Mouse (Mus musculus) stomach, embryonic 14.5 days (tissue): ENCODE results near the gene Mblac2. TPM values are rescaled to one million over a fixed set of nuclear protein-coding genes. Genes with fewer than 3 reads are reported as not detected.

Source experiments
- ATAC-seq: fragments of 200-750 bp; cut with Nextera tagmentation; 2 replicates; pipeline ENCODE4 v1.8.0; 2017; ENCODE audit warnings: low read depth, moderate TSS enrichment; ENCODE audit not compliant: insufficient number of reproducible peaks, insufficient read depth, low FRiP score
- H3K27ac ChIP-seq: fragments of 300-500 bp; sonication (generic); 2 replicates; pipeline ENCODE4 v1.5.1; 2014; ENCODE audit warnings: mild to moderate bottlenecking, low read length, moderate library complexity, mixed read lengths
- H3K27me3 ChIP-seq: fragments of 300-500 bp; sonication (generic); 2 replicates; pipeline ENCODE4 v1.6.1; 2014; ENCODE audit warnings: low read length, control low read depth, mixed read lengths; ENCODE audit not compliant: control insufficient read depth, insufficient read depth
- H3K36me3 ChIP-seq: fragments of 300-500 bp; sonication (generic); 2 replicates; pipeline ENCODE4 v1.6.1; 2014; ENCODE audit warnings: mild to moderate bottlenecking, control low read depth, low read length, moderate library complexity, mixed read lengths; ENCODE audit not compliant: control insufficient read depth, insufficient read depth
- H3K4me1 ChIP-seq: fragments of 300-500 bp; sonication (generic); 2 replicates; pipeline ENCODE4 v1.6.1; 2014; ENCODE audit warnings: low read length, control low read depth, mixed read lengths; ENCODE audit not compliant: control insufficient read depth, insufficient read depth
- H3K4me2 ChIP-seq: fragments of 300-500 bp; sonication (generic); replicated peaks from 2 replicates; pipeline ENCODE4 v1.6.1; 2014; ENCODE audit warnings: low read depth, low read length, control low read depth
- H3K4me3 ChIP-seq: fragments of 300-500 bp; sonication (generic); 2 replicates; pipeline ENCODE4 v1.5.1; 2014; ENCODE audit warnings: low read depth, low read length, control low read depth
- H3K9ac ChIP-seq: fragments of 300-500 bp; sonication (generic); replicated peaks from 2 replicates; pipeline ENCODE4 v1.6.1; 2014; ENCODE audit warnings: low read depth, mild to moderate bottlenecking, control low read depth, low read length, moderate library complexity, mixed read lengths
- H3K9me3 ChIP-seq: fragments of 300-500 bp; sonication (generic); 2 replicates; pipeline ENCODE4 v1.6.1; 2016; ENCODE audit warnings: low read depth, low read length, control low read depth; ENCODE audit not compliant: control insufficient read depth
- WGBS: fragments of 180-500 bp; shearing (Covaris S2); extraction: QIAGEN DNeasy Blood & Tissue Kit; methylation state at CpG from one replicate; pipeline ENCODE4 v1.1.7; 2014; 5-methylcytosine and 5-hydroxymethylcytosine counted together
- polyA plus RNA-seq: library from polyadenylated mRNA; unstranded; fragments of >200 nt; fragmentation: Nextera tagmentation; extraction: Ambion mirVana; gene quantifications from 2 replicates; pipeline ENCODE4 v1.2.1, GENCODE M21; 2014

Gene Mblac2
- polyA plus RNA-seq = 6.3 and 9.3 TPM in 2 replicates

DNA sequence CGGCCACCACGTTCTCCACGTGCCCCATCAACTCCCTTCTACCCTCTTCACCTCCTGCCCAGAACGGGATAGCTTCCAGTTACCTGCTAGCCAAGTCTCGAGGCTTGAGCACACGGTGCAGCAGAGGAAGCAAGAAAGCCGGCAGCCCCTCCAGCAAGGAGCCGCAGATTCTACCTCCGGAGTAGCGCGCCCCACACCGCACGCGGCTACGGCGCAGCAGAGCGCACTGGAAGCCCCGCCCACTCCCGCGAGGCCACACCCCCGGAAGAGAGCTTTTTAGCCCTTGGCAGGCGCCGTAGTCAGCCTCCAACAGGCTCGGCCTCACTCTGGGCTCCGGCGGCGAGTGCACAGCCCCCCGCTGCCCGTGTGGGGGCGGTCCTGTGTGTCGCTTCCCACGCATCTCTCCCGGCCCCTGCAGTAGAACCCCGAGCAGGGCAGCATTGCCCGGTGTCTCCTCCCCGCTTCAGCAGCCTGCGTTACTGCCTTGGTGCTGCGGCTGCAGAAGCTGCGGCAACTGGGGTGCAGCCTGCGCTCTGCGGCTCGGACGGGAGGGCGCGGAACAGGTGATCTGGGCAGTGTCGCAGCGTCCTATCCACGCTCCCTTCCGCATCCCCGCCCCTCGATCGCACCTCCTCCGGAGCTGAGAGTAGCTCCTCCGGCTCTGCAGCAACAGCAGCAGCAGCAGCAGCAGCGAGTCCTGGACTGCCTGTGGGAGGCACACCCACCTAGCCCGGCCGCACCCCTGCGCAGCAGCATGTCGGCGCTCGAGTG, at the start of gene Mblac2, which contains the start of gene Polr3g:
Mblac2 (plus strand) TSS at position 567 of the 771 bp plus-strand sequence.
Polr3g (minus strand) TSS at position 239 of the 771 bp plus-strand sequence.
- peak within 1 kb of the TSS; percentile 98 for H3K4me2 ChIP-seq
- peak within 1 kb of the TSS; percentile 88 for H3K27ac ChIP-seq
- ATAC-seq = peak; percentile 96
- H3K36me3 ChIP-seq = no peaks in the 10 kb centered on the region
- peak within 1 kb of the TSS; percentile 79 for H3K4me3 ChIP-seq
- WGBS = under 1% methylated on average over 56 of the region's 61 CpGs
- peak within 1 kb of the TSS; percentile 48 for H3K9ac ChIP-seq
- H3K4me1 ChIP-seq = peaks cover 7% of the 10 kb centered on the region; the same call in 1 of the 2 replicates
- H3K27me3 ChIP-seq = no peaks in the 10 kb centered on the region
- H3K9me3 ChIP-seq = no peaks in the 10 kb centered on the region

DNA sequence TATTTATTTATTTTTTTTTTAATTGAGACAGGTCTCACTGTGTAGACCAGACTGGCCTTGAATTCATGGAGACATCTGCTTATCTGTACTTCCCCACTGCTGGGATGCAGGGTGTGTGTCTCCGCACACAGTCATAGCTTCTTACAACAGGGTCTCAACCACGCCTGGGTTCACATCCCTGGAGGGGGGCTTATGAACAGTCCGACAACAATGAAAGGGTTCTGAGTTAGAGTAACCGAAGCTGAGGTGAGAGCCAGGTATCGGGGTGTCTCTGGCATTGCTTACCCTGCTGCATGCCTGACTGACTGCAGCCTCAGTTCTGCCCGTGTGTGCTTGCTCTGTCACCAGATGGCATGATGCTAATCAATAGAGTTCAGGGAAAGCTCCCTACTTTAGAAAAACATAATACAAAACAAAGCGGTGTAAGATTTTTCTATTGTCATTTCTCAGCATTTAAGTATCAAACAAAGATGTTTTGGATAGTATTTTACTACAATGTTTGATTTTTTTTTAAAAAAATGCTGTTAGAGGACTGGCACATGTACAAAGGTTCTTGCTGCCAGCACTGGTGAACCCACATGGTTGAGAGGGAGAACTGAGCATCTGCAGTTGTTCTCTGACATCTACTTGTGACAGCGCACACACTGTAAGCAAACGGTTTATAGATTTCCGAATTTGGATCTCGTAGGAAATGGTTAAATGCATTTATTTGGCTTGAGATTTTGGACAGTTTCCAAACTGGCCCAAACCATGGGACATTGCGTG, 47.4 kb upstream of the Mblac2 start:
- H3K9ac ChIP-seq = no peak overlapping the region
- no peaks in the 10 kb centered on the region for H3K9me3 ChIP-seq
- H3K27ac ChIP-seq = no peak overlapping the region
- peaks cover 28% of the 10 kb centered on the region for H3K36me3 ChIP-seq
- WGBS = 82% methylated on average over 12 of the region's 12 CpGs
- H3K4me1 ChIP-seq = peaks cover 3% of the 10 kb centered on the region; the same call in 1 of the 2 replicates
- H3K27me3 ChIP-seq = no peaks in the 10 kb centered on the region
- H3K4me3 ChIP-seq = no peak overlapping the region
- H3K4me2 ChIP-seq = no peak overlapping the region
- ATAC-seq = 0 out of 2 replicates have a peak, but pooled peaks have one; percentile 33

- H3K27ac ChIP-seq = no peak overlapping the region
- no peak overlapping the region for H3K4me2 ChIP-seq
- no peak for ATAC-seq
- no peaks in the 10 kb centered on the region for H3K27me3 ChIP-seq
- peaks cover 34% of the 10 kb centered on the region for H3K36me3 ChIP-seq
- no peaks in the 10 kb centered on the region for H3K9me3 ChIP-seq
- no peak overlapping the region for H3K4me3 ChIP-seq
- H3K4me1 ChIP-seq = peaks cover 2% of the 10 kb centered on the region; the same call in 1 of the 2 replicates
- 87% methylated on average over 5 of the region's 5 CpGs for WGBS
- H3K9ac ChIP-seq = no peak overlapping the region
Measured at GRCm38 (mm10) chr13:81664331-81664698, 46.8 kb upstream of the Mblac2 start.

- no peaks in the 10 kb centered on the region for H3K4me1 ChIP-seq
- WGBS = 91% methylated on average over 5 of the region's 5 CpGs
- H3K27ac ChIP-seq = no peak overlapping the region
- H3K9me3 ChIP-seq = no peaks in the 10 kb centered on the region
- H3K36me3 ChIP-seq = peaks cover 40% of the 10 kb centered on the region
- ATAC-seq = no peak
- H3K9ac ChIP-seq = no peak overlapping the region
- no peaks in the 10 kb centered on the region for H3K27me3 ChIP-seq
- H3K4me3 ChIP-seq = no peak overlapping the region
- no peak overlapping the region for H3K4me2 ChIP-seq
Measured at GRCm38 (mm10) chr13:81667713-81668112, 43.4 kb upstream of the Mblac2 start.

- Histone ChIP-seq H3K27ac (no peak overlapping the region), H3K4me2 (no peak overlapping the region), H3K4me3 (no peak overlapping the region), H3K9ac (no peak overlapping the region), H3K9me3 (no peaks in the 10 kb centered on the region), H3K36me3 (peaks cover 10% of the 10 kb centered on the region), H3K27me3 (no peaks in the 10 kb centered on the region), H3K4me1 (no peaks in the 10 kb centered on the region)
- WGBS = 70% methylated on average over 8 of the region's 8 CpGs
- ATAC-seq = no peak
Measured at GRCm38 (mm10) chr13:81675333-81675732, 35.8 kb upstream of the Mblac2 start.

DNA sequence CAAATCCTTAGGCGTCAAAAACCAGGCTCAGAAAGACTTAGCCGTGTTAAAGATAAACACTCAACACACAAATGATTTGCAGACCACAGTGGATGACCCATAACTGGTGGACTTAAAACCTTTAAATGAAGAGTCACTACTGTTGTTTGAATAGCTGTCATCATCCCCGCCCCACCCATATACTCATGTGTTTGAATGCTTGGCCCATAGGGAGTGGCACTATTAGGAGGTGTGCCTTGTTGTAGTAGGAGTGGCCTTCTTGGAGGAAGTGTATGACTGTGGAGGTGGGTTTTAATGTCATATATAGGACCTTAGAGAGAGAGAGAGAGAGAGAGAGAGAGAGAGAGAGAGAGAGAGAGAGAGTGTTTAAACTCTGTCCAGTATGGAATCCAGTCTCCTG, 28.0 kb upstream of the Mblac2 start:
- Histone ChIP-seq H3K27ac (no peak overlapping the region), H3K9ac (no peak overlapping the region), H3K27me3 (no peaks in the 10 kb centered on the region), H3K4me2 (no peak overlapping the region), H3K9me3 (no peaks in the 10 kb centered on the region), H3K36me3 (no peaks in the 10 kb centered on the region; the same call in 1 of the 2 replicates), H3K4me3 (no peak overlapping the region), H3K4me1 (no peaks in the 10 kb centered on the region)
- ATAC-seq = no peak
- WGBS = 81% methylated on average over 3 of the region's 3 CpGs

DNA sequence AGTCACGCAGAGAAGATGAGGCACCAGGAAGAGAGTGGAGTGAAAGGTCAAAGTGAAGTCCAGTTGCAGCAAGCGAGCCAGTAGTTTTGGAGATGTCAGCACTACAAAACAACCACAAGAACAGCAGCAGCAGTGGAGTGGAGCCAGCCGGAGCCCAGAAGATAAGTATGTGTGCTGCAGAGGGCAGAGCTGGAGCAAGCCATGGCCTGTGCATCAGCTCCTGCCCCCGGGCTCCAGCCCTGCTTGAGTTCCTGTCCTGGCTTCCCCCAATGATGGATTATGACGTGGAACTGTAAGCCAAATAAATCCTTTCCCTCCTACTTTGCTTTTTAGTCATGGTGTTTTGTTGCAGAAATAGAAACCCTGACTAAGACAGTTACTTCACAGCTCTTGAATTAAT, 26.9 kb upstream of the Mblac2 start:
- Histone ChIP-seq H3K4me3 (no peak overlapping the region), H3K9ac (no peak overlapping the region), H3K27me3 (no peaks in the 10 kb centered on the region), H3K9me3 (no peaks in the 10 kb centered on the region), H3K4me1 (no peaks in the 10 kb centered on the region), H3K4me2 (no peak overlapping the region), H3K36me3 (no peaks in the 10 kb centered on the region; the same call in 1 of the 2 replicates), H3K27ac (no peak overlapping the region)
- WGBS = 69% methylated on average over 5 of the region's 5 CpGs
- no peak for ATAC-seq

GRCm38 (mm10) chr13:81684884-81685283, 26.3 kb upstream of the Mblac2 start:
- no peak overlapping the region for H3K4me3 ChIP-seq
- H3K36me3 ChIP-seq = no peaks in the 10 kb centered on the region; the same call in 1 of the 2 replicates
- no peak overlapping the region for H3K9ac ChIP-seq
- WGBS = 94% methylated on average over 3 of the region's 3 CpGs
- no peaks in the 10 kb centered on the region for H3K27me3 ChIP-seq
- H3K4me2 ChIP-seq = no peak overlapping the region
- H3K27ac ChIP-seq = no peak overlapping the region
- H3K4me1 ChIP-seq = no peaks in the 10 kb centered on the region
- no peak for ATAC-seq
- no peaks in the 10 kb centered on the region for H3K9me3 ChIP-seq
